Mouse (Mus musculus): ENCODE data around the gene Cep112. TPM values are rescaled to one million over a fixed set of nuclear protein-coding genes. Genes with fewer than 3 reads are reported as not detected.

Gene Cep112
- polyA plus RNA-seq, 1 experiment from 2014 or later = 0.70 TPM

DNA sequence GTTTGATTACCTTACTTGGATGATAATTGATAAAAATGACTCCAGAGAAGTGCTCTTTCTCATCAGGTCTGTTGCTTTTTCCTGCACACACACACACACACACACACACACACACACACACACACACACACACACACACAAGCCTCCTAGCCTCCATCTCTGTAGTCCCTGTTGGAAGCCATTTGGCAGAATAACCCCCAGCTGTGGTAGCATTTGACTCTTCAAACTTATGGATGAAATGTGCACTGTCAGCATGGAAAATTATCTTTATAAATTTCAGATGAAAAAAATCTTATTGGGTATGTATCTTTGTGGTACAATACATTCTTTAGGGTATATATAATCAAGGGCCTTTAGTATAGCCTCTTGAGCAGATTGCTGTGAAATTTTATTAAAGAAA lies 181.8 kb downstream of the Cep112 start:
- Histone ChIP-seq H3K79me2 (ENCODE audit: inconsistent target) (no peaks in the 10 kb centered on the region), H3K27ac (no peak overlapping the region), H3K36me3 (ENCODE audit: inconsistent target) (no peaks in the 10 kb centered on the region), H3K4me3 (ENCODE audit: inconsistent target) (no peak overlapping the region)

DNA sequence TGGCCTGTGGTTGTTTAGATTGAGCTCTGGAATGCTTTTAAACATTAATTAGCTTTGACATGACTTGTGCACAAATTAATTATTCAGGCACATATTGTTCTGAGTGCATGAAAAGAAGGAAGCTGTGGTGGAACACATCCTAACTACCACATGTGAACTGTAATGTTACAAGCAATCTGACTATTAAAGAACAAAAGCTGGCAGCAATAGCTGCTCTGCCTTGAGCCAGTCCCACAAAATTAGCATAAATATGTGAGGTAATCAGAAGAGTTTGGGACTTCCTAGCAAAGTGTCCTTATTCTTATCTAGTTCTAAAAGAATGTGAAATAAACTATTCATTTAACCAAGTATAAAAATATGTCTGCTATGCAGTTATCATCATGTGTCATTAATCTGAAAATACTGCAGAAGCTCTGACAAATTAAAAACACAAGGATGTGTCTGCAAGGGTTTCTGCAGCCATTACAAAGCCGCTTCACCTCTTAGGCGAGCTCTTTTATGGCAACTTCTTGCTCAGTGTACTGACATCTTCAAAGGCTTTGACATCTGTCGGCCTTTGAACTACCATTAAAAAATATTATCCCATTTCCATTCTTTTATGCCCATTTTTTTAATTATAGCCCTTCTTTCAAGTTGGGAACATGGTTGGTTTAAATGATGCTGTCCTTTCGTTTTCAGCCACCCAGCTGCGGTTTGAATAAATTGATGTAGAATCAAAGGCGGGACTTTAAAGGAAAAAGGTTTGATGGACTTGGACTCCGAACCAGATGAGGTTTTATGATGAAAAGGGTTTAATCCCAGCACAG lies 195.8 kb downstream of the Cep112 start:
- H3K36me3 ChIP-seq (ENCODE audit: inconsistent target) = no peaks in the 10 kb centered on the region
- H3K27ac ChIP-seq = no peak overlapping the region
- no peaks in the 10 kb centered on the region for H3K79me2 ChIP-seq (ENCODE audit: inconsistent target)
- no peak overlapping the region for H3K4me3 ChIP-seq (ENCODE audit: inconsistent target)
- WGBS (ENCODE audit: missing documents) = 89% methylated on average over 7 of the region's 7 CpGs

DNA sequence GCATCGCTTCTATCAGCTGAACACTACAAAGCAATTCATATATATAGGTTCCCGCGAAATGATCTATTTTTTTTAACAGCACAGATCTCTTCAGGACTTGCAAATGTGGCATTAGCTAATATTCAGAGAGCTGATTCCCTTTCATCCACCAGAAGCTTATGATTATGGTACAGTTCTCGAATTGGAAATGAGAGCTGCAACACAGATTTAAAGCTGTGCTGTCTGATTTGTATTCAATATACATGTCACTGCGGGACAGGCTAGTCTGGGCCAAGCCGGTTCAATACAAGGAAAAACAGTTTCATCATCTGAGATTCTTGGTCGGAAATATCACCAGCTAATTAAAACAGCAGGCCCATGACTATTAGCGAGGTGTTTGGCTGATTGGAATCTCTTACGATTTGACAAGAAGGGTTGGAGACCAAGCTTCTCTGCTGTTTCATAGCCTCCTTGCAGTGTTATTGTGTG lies 196.5 kb downstream of the Cep112 start:
- Histone ChIP-seq H3K36me3 (ENCODE audit: inconsistent target) (no peaks in the 10 kb centered on the region), H3K4me3 (ENCODE audit: inconsistent target) (no peak overlapping the region), H3K79me2 (ENCODE audit: inconsistent target) (no peaks in the 10 kb centered on the region), H3K27ac (no peak overlapping the region)
- 97% methylated on average over 9 of the region's 9 CpGs for WGBS (ENCODE audit: missing documents)

DNA sequence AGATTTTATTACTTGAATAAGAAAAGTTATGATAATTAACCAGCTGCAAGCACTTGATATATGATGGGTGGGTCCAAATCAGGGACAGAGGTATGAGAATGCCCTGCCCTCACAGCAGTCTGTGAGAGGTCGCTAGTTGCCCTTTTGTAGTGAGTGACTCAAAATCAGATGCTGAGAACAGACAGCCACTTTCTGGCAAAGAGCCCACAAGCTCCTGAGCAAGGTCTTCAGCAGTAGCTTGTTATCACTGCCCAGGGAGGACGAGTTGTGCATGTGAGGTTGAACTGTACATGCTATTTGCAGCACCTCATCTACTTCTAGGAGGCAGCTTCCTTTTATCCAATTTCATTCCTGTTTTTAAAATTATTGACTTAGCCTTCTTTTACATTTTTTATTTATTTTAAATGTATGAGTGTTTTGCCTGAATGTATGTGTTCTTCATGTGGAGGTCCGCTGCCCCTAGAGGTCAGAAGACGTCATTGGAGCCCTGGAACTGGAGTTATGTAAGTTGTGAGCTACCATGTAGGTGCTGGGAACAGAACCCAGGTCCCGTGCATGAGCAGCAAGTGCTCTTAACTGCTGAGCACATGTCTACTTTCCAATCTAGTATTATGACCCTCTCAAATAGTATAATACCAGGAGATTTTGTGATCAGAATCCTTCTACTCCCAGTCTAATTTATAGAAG lies 200.7 kb downstream of the Cep112 start:
- Histone ChIP-seq H3K27ac (no peak overlapping the region), H3K79me2 (ENCODE audit: inconsistent target) (no peaks in the 10 kb centered on the region), H3K36me3 (ENCODE audit: inconsistent target) (no peaks in the 10 kb centered on the region), H3K4me3 (ENCODE audit: inconsistent target) (no peak overlapping the region)
- 87% methylated on average over 5 of the region's 5 CpGs for WGBS (ENCODE audit: missing documents)

DNA sequence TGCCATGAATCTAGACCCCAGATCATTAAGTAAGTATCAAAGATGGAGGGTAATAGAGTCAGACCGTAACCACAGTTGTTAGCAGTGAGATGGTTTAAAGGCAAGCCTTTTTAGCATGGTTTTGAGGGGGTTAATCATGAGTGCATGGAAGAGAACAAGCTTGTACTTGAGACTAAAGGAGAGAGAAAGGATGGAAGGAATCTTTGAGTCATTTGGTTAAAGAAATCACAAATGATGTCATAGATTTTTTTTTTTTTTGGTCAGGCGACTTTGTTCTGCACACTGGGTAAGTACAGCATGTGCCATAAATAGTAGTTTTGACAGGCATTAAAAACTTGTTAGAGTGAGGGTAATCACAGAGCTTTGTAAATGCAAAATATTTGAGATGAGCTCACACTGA lies 212.8 kb downstream of the Cep112 start:
- H3K36me3 ChIP-seq (ENCODE audit: inconsistent target) = no peaks in the 10 kb centered on the region
- no peak overlapping the region for H3K4me3 ChIP-seq (ENCODE audit: inconsistent target)
- 66% methylated on average over 2 of the region's 2 CpGs for WGBS (ENCODE audit: missing documents)
- no peaks in the 10 kb centered on the region for H3K79me2 ChIP-seq (ENCODE audit: inconsistent target)
- H3K27ac ChIP-seq = no peak overlapping the region

DNA sequence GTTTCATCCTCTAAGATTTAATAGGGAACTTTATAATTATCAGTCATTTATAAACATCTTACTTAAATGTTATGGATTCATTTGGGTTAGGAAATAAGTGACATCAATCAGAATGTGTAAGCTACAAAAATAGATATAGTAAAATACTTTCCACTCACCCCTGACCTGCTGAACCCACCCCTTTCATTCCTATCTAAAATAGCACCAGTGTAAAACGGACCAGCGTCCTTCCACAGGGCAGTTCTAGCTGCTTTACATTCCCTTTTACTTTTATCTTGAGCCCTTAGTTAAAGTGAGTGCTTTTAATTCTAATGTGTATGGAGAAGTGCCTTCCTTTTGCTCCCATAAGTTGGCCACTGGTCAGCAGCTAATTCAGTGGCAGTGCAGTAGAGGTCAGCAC lies 230.6 kb downstream of the Cep112 start:
- Histone ChIP-seq H3K27ac (no peak overlapping the region), H3K36me3 (ENCODE audit: inconsistent target) (no peaks in the 10 kb centered on the region), H3K4me3 (ENCODE audit: inconsistent target) (no peak overlapping the region), H3K79me2 (ENCODE audit: inconsistent target) (no peaks in the 10 kb centered on the region)
- 100% methylated on average over 2 of the region's 2 CpGs for WGBS (ENCODE audit: missing documents)

DNA sequence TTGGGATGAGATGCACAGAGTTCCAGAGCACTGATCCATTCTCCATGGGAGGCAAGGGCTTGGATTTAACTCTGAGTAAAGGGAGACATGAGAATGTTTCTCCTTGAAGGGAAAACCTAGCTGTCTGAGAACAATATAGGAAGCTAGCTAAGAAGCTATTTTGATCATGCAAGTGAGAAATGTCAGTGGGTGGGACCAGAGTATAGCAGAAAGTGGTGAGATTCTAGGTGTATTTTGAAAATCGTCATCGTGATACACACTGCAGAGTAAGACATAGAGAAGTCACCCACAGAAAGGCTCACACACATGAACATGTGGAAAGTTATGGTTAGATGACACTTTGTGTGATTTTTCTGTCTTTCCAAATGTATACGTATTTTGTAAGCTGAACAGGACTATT lies 257.0 kb downstream of the Cep112 start:
- Histone ChIP-seq H3K27ac (no peak overlapping the region), H3K36me3 (ENCODE audit: inconsistent target) (no peaks in the 10 kb centered on the region), H3K4me3 (ENCODE audit: inconsistent target) (no peak overlapping the region), H3K79me2 (ENCODE audit: inconsistent target) (no peaks in the 10 kb centered on the region)
- 98% methylated on average over 3 of the region's 3 CpGs for WGBS (ENCODE audit: missing documents)

DNA sequence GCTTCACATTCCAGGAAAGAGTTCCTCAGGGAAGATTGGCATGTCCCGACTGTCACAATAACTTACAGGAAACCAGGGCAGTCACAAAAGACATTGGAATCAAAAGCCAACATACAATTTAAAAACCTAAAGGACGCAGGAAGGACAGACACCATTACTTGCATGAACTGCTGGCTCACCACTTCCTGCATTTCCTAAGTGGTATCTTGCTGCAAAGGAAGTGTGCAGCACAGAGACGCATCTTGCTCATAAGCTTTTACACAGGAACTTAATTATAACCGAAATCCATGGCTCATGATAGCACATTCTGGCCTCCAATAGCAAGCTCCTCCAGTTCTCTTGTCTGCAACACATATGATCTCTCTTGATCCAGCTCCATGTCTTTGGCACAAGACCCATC lies 271.6 kb downstream of the Cep112 start:
- H3K4me3 ChIP-seq (ENCODE audit: inconsistent target) = no peak overlapping the region
- 8% methylated on average over 4 of the region's 4 CpGs for WGBS (ENCODE audit: missing documents)
- H3K79me2 ChIP-seq (ENCODE audit: inconsistent target) = no peaks in the 10 kb centered on the region
- no peak overlapping the region for H3K27ac ChIP-seq
- no peaks in the 10 kb centered on the region for H3K36me3 ChIP-seq (ENCODE audit: inconsistent target)

DNA sequence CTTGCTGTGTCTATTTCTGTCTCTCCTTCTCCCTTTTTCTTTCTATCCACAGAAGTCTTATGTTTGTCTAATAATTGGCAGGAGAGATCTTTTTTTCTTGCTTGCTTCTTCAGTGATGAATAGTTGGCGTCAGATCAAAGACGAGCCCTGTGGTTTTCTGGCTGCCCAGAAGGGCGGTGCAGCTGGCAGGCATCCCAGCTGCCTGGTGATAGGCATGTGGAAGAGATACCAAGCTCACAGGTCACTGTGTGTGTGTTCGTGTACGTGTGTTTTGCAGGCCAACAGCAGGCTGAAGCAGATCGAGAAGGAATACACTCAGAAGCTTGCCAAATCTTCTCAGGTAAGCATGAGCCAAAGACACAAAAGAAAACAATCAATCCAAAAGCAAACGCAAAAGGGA lies 327.3 kb downstream of the Cep112 start:
- Histone ChIP-seq H3K4me3 (ENCODE audit: inconsistent target) (no peak overlapping the region), H3K79me2 (ENCODE audit: inconsistent target) (no peaks in the 10 kb centered on the region), H3K27ac (no peak overlapping the region), H3K36me3 (ENCODE audit: inconsistent target) (no peaks in the 10 kb centered on the region)
- WGBS (ENCODE audit: missing documents) = 23% methylated on average over 7 of the region's 7 CpGs

DNA sequence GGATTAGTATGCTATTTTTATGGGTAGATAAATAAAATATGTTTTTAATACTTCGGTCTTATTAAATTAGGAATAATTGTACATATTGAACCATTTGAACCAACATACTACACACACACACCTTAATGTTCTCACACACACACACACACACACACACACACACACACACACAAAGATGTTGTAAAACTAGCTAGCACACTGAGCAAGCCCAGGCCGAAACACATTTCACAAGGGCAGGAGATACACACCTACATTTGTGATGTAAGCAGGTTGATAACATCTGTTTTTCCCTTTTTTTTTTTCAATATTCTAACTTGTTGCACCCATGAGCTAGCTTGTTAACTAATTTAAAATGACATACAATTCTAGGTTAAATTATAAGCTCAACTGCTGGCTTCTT lies 327.8 kb downstream of the Cep112 start:
- no peak overlapping the region for H3K4me3 ChIP-seq (ENCODE audit: inconsistent target)
- no peak overlapping the region for H3K27ac ChIP-seq
- WGBS (ENCODE audit: missing documents) = 100% methylated on average over 1 of the region's 2 CpGs
- no peaks in the 10 kb centered on the region for H3K79me2 ChIP-seq (ENCODE audit: inconsistent target)
- no peaks in the 10 kb centered on the region for H3K36me3 ChIP-seq (ENCODE audit: inconsistent target)

DNA sequence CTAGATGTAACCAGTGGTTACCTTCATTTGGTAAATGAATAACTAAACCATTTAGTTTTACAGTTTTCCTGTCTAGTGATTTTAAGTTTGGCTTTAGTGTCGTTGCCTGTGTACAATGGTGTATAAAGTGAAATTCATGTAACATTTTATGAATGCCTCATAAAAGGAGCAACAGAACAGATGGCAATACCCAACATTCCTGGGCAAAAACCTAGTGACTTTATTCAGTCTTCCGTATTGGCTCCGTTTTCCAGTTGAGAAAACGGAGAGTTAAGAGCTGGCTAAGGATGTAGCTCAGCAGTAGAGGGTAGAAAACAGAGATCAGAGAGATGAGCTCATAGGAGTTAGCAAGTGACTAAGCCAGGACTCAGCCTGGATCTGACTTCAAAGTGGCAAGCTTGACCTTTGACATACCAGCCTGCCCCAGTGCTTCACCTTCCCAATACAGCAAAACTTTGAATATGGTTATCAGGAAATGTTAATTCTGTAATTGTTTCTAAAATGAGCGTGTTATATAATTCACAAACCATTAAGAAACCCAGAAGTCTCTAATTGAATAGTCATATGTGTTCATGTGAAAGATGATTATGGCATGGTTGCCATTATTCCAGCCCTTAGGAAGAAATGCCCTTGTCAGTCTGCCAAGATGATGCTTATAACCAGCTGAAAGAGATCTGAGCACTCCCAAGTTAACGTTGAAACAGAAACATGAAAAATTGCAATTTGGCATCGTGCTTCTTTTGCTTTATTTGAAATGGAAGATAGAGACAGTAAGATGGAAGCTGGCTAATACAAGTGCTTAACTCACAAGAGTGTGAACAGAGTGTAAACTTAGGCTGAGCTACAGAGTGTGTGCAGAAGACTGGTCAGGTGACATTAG lies 328.6 kb downstream of the Cep112 start:
- Histone ChIP-seq H3K36me3 (ENCODE audit: inconsistent target) (no peaks in the 10 kb centered on the region), H3K79me2 (ENCODE audit: inconsistent target) (no peaks in the 10 kb centered on the region), H3K4me3 (ENCODE audit: inconsistent target) (no peak overlapping the region), H3K27ac (no peak overlapping the region)
- WGBS (ENCODE audit: missing documents) = 93% methylated on average over 7 of the region's 7 CpGs

DNA sequence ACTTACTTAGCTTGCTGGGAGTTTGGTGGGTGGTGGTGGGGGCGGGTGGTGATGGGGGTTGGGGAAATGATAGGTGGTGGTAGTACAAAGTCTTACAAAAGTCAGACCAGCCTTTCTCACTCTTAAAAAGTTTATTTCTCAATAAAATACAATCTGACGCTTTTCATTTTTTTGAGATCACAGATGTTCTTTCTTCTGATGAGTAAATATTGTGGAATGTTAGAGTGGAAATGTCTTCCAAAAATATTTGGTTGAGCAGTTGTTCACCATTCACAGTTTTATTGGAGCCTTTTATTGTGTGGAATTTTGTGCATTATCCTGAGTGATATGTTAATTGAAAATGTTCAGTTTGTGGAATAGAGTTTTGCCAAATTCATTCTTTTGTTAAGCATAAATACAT lies 332.2 kb downstream of the Cep112 start:
- Histone ChIP-seq H3K27ac (no peak overlapping the region), H3K36me3 (ENCODE audit: inconsistent target) (no peaks in the 10 kb centered on the region), H3K79me2 (ENCODE audit: inconsistent target) (no peaks in the 10 kb centered on the region), H3K4me3 (ENCODE audit: inconsistent target) (no peak overlapping the region)
- 89% methylated on average over 2 of the region's 2 CpGs for WGBS (ENCODE audit: missing documents)

DNA sequence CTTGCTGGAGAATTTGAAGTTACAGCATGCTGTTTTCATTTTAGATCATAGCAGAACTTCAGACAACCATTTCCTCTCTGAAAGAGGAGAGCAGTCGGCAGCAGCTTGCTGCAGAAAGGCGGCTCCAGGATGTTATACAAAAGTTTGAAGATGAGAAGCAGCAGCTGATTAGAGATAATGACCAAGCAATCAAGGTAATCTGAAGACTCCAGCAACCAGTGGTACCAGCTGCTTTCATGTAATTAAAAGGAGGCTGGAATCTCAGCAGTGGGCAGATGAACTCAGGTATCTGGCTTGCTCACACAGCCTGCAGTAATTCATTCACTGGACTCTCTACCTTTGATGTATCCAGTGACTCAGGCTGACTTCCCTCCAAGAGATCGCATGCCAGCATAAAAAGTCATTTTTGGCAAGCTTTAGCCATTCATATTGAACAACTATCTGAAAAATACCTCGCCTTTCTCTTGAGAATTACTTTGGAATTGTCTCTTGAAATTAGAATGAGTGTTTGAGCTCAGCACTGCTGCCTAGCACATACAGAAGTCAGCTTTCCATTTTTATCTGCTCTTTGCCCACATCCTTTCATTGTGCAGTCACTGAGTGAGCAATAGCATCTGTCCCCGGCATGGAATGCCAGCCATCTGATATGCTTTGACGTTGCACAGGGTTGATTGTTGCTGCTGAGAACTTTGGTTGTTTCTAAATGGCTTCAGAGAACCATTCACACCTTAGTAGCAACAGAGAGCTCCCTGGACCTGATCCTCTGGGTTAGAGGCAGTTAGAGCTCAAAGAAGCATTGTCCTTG lies 332.8 kb downstream of the Cep112 start:
- no peaks in the 10 kb centered on the region for H3K36me3 ChIP-seq (ENCODE audit: inconsistent target)
- WGBS (ENCODE audit: missing documents) = 66% methylated on average over 6 of the region's 6 CpGs
- no peak overlapping the region for H3K4me3 ChIP-seq (ENCODE audit: inconsistent target)
- H3K79me2 ChIP-seq (ENCODE audit: inconsistent target) = no peaks in the 10 kb centered on the region
- no peak overlapping the region for H3K27ac ChIP-seq

DNA sequence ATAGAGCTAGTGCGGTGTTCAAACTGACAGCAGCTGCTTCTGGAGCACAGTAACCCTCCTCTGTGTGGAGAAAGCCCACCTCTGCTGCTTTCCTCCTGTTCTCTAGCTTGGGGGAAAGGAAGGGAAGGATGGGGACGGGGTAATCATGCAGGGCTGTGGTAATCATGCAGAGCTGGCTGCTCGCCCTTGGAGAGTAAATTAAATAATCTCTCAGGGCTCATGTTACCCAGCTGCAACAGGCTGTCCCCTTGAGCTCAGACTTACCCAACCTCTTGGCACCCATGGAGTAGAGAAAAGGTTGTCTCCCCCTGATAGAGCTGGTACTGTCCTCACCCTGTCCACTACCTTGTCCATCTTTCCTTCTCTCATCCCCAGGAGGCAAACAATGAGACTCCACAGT lies 345.1 kb downstream of the Cep112 start:
- 69% methylated on average over 3 of the region's 3 CpGs for WGBS (ENCODE audit: missing documents)
- Histone ChIP-seq H3K4me3 (ENCODE audit: inconsistent target) (no peak overlapping the region), H3K27ac (no peak overlapping the region), H3K79me2 (ENCODE audit: inconsistent target) (no peaks in the 10 kb centered on the region), H3K36me3 (ENCODE audit: inconsistent target) (no peaks in the 10 kb centered on the region)

Measured in macrophage (primary cell).